Mouse (Mus musculus) ovary, adult 18-20 months (tissue): ENCODE measurements at regions not wholly inside any gene's neighbourhood (a gene's known extent, or its start where the extent isn't known, plus 50 kb on each side); places are given as distances from the start of the nearest gene placed in this dataset.
A peak's percentile ranks its signal among the peaks of the same experiment; 100 is the strongest.

Experiments
- DNase-seq: peaks from one replicate; pipeline ENCODE4 v3.0.0; 2022; ENCODE audit warnings: low spot score, mixed read lengths

- no peak for DNase-seq
These were observed 360.4 kb upstream of the Cited2 start for GRCm38 (mm10) chr10:17362643-17363042.

GRCm38 (mm10) chr10:17366042-17366740 is 356.8 kb upstream of the Cited2 start:
- DNase-seq, result no peak

- peak; percentile 9 for DNase-seq
These were observed 356.0 kb upstream of the Cited2 start for GRCm38 (mm10) chr10:17367026-17367425.

GRCm38 (mm10) chr10:17367430-17367829 is 355.6 kb upstream of the Cited2 start:
- DNase-seq, result no peak

GRCm38 (mm10) chr10:17368636-17369035 is 354.4 kb upstream of the Cited2 start:
- DNase-seq, result no peak

GRCm38 (mm10) chr10:17372905-17373304 is 350.1 kb upstream of the Cited2 start:
- no peak for DNase-seq

- DNase-seq, result no peak
These were observed 349.0 kb upstream of the Cited2 start for GRCm38 (mm10) chr10:17374047-17374446.

GRCm38 (mm10) chr10:17382990-17383389 is 340.0 kb upstream of the Cited2 start:
- DNase-seq, result no peak

- DNase-seq, result peak; percentile 26
These were observed 337.8 kb upstream of the Cited2 start for GRCm38 (mm10) chr10:17385181-17385580.

GRCm38 (mm10) chr10:17387296-17387695 is 335.7 kb upstream of the Cited2 start:
- no peak for DNase-seq

- no peak for DNase-seq
These were observed 327.4 kb upstream of the Cited2 start for GRCm38 (mm10) chr10:17395495-17396224.

- DNase-seq, result no peak
These were observed 319.1 kb upstream of the Cited2 start for GRCm38 (mm10) chr10:17403899-17404298.

- no peak for DNase-seq
These were observed 315.0 kb upstream of the Cited2 start for GRCm38 (mm10) chr10:17407854-17408606.

GRCm38 (mm10) chr10:17408781-17409180 is 314.2 kb upstream of the Cited2 start:
- DNase-seq, result no peak

GRCm38 (mm10) chr10:17411300-17411987 is 311.6 kb upstream of the Cited2 start:
- DNase-seq, result peak; percentile 82

GRCm38 (mm10) chr10:17415112-17415511 is 307.9 kb upstream of the Cited2 start:
- no peak for DNase-seq

- no peak for DNase-seq
These were observed 306.9 kb upstream of the Cited2 start for GRCm38 (mm10) chr10:17416121-17416520.

- no peak for DNase-seq
These were observed 305.6 kb upstream of the Cited2 start for GRCm38 (mm10) chr10:17417394-17417793.

- no peak for DNase-seq
These were observed 304.8 kb upstream of the Cited2 start for GRCm38 (mm10) chr10:17418227-17418685.

- no peak for DNase-seq
These were observed 299.3 kb upstream of the Cited2 start for GRCm38 (mm10) chr10:17423584-17424278.

GRCm38 (mm10) chr10:17426197-17426596 is 296.8 kb upstream of the Cited2 start:
- no peak for DNase-seq
